Mouse (Mus musculus) CH12.LX (cell line): ENCODE measurements at regions not wholly inside any gene's neighbourhood (a gene's known extent, or its start where the extent isn't known, plus 50 kb on each side); places are given as distances from the start of the nearest gene placed in this dataset.

Experiments
- BHLHE40 ChIP-seq: IDR thresholded peaks from 2 replicates; pipeline ENCODE4 v1.6.1; 2011; ENCODE audit warnings: mild to moderate bottlenecking, low read depth, low read length, improper control_type of control experiment
- CTCF ChIP-seq, 2 experiments: IDR thresholded peaks in 1 of 2; conservative IDR thresholded peaks in 1 of 2; 2 replicates each; pipeline ENCODE4 v1.5.1; 2011 to 2012; ENCODE audit warnings: low read depth in 2 of 2, low read length in 2 of 2, improper control_type of control experiment in 1 of 2, inconsistent platforms in 1 of 2, mild to moderate bottlenecking in 1 of 2, moderate library complexity in 1 of 2
- E2F4 ChIP-seq: IDR thresholded peaks from 2 replicates; pipeline ENCODE4 v1.6.1; 2011; ENCODE audit warnings: low read depth, low read length, improper control_type of control experiment; ENCODE audit not compliant: insufficient replicate concordance
- EP300 ChIP-seq: IDR thresholded peaks from 2 replicates; pipeline ENCODE4 v1.6.1; 2011; ENCODE audit warnings: low read length, improper control_type of control experiment
- GABPA ChIP-seq: IDR thresholded peaks from 2 replicates; pipeline ENCODE4 v1.6.1; 2012; ENCODE audit warnings: low read depth, low read length, improper control_type of control experiment, inconsistent platforms; ENCODE audit not compliant: insufficient replicate concordance
- HCFC1 ChIP-seq: IDR thresholded peaks from 2 replicates; pipeline ENCODE4 v1.6.1; 2012; ENCODE audit warnings: low read depth, mild to moderate bottlenecking, inconsistent platforms, low read length, improper control_type of control experiment
- JUN ChIP-seq: IDR thresholded peaks from 2 replicates; pipeline ENCODE4 v1.6.1; 2011; ENCODE audit warnings: low read depth, mild to moderate bottlenecking, low read length, improper control_type of control experiment, moderate library complexity; ENCODE audit not compliant: insufficient read depth
- MAX ChIP-seq: IDR thresholded peaks from 2 replicates; pipeline ENCODE4 v1.6.1; 2011; ENCODE audit warnings: low read length, improper control_type of control experiment
- MAZ ChIP-seq: IDR thresholded peaks from 2 replicates; pipeline ENCODE4 v1.6.1; 2012; ENCODE audit warnings: low read depth, mild to moderate bottlenecking, inconsistent platforms, low read length, improper control_type of control experiment, moderate library complexity
- POLR2A ChIP-seq: IDR thresholded peaks from 2 replicates; pipeline ENCODE4 v1.6.1; 2011; ENCODE audit warnings: low read depth, mild to moderate bottlenecking, improper control_type of control experiment, low read length
- POLR2AphosphoS2 ChIP-seq: IDR thresholded peaks from 2 replicates; pipeline ENCODE4 v1.6.1; 2011; ENCODE audit warnings: low read depth, low read length, improper control_type of control experiment
- TBP ChIP-seq: conservative IDR thresholded peaks from 2 replicates; pipeline ENCODE4 v1.6.1; 2011; ENCODE audit warnings: low read depth, low read length, improper control_type of control experiment
- TCF12 ChIP-seq: IDR thresholded peaks from 2 replicates; pipeline ENCODE4 v1.6.1; 2014; ENCODE audit warnings: low read depth, mild to moderate bottlenecking, inconsistent platforms, low read length, improper control_type of control experiment
- USF1 ChIP-seq: IDR thresholded peaks from 2 replicates; pipeline ENCODE4 v1.6.1; 2014; ENCODE audit warnings: low read depth, mild to moderate bottlenecking, inconsistent platforms, low read length, improper control_type of control experiment

GRCm38 (mm10) chr3:15098206-15098817 is 212.2 kb downstream of the Car2 start:
- no peak for TF ChIP-seq TCF12
- no peak for TF ChIP-seq POLR2A
- TF ChIP-seq CTCF (conservative IDR thresholded peaks at IDR 0.05 in 1 of 2, IDR thresholded peaks at IDR 0.05 in 1 of 2; ENCODE audit: low read depth in 2 of 2, low read length in 2 of 2) = no peak
- TF ChIP-seq TBP = no peak
- TF ChIP-seq MAZ = no peak
- no peak for TF ChIP-seq POLR2AphosphoS2
- TF ChIP-seq BHLHE40 = no peak
- TF ChIP-seq E2F4 = no peak
- TF ChIP-seq GABPA = no peak
- no peak for TF ChIP-seq EP300
- TF ChIP-seq MAX = no peak
- no peak for TF ChIP-seq USF1
- no peak for TF ChIP-seq HCFC1
- no peak for TF ChIP-seq JUN
